Mouse (Mus musculus): ENCODE results near the gene Xdh.
A peak's percentile ranks its signal among the peaks of the same experiment; 100 is the strongest.

The Xdh gene

GRCm38 (mm10) chr17:73942268-73942962 is 7.6 kb downstream of the Xdh start:
- ATAC-seq (ENCODE audit: low TSS enrichment): no peak

- peak; percentile 44; the same call in 1 of the 2 replicates for ATAC-seq (ENCODE audit: low TSS enrichment)
Observed at GRCm38 (mm10) chr17:73941816-73942215, 8.2 kb downstream of the Xdh start.

GRCm38 (mm10) chr17:73937073-73937472 is 12.9 kb downstream of the Xdh start:
- peak; percentile 76 for ATAC-seq (ENCODE audit: low TSS enrichment)

GRCm38 (mm10) chr17:73935163-73935562 is 14.8 kb downstream of the Xdh start:
- no peak for ATAC-seq (ENCODE audit: low TSS enrichment)

- no peak for ATAC-seq (ENCODE audit: low TSS enrichment)
Observed at GRCm38 (mm10) chr17:73934281-73934680, 15.7 kb downstream of the Xdh start.

GRCm38 (mm10) chr17:73933616-73934015 is 16.4 kb downstream of the Xdh start:
- no peak for ATAC-seq (ENCODE audit: low TSS enrichment)

- no peak for ATAC-seq (ENCODE audit: low TSS enrichment)
Observed at GRCm38 (mm10) chr17:73932497-73933059, 17.4 kb downstream of the Xdh start.

- no peak for ATAC-seq (ENCODE audit: low TSS enrichment)
Observed at GRCm38 (mm10) chr17:73919520-73919919, 30.5 kb downstream of the Xdh start.

GRCm38 (mm10) chr17:73918944-73919381 is 31.0 kb downstream of the Xdh start:
- ATAC-seq (ENCODE audit: low TSS enrichment): no peak

GRCm38 (mm10) chr17:73918138-73918537 is 31.9 kb downstream of the Xdh start:
- ATAC-seq (ENCODE audit: low TSS enrichment): no peak

- no peak for ATAC-seq (ENCODE audit: low TSS enrichment)
Observed at GRCm38 (mm10) chr17:73917713-73918112, 32.3 kb downstream of the Xdh start.

GRCm38 (mm10) chr17:73914730-73915129 is 35.3 kb downstream of the Xdh start:
- peak; percentile 77; the same call in 1 of the 2 replicates for ATAC-seq (ENCODE audit: low TSS enrichment)

- ATAC-seq (ENCODE audit: low TSS enrichment): no peak
Observed at GRCm38 (mm10) chr17:73906076-73906475, 43.9 kb downstream of the Xdh start.

GRCm38 (mm10) chr17:73905043-73905750 is 44.8 kb downstream of the Xdh start:
- no peak for ATAC-seq (ENCODE audit: low TSS enrichment)

- ATAC-seq (ENCODE audit: low TSS enrichment): no peak
Observed at GRCm38 (mm10) chr17:73903121-73903520, 46.9 kb downstream of the Xdh start.

- no peak for ATAC-seq (ENCODE audit: low TSS enrichment)
Observed at GRCm38 (mm10) chr17:73902234-73902636, 47.8 kb downstream of the Xdh start.

- no peak for ATAC-seq (ENCODE audit: low TSS enrichment)
Observed at GRCm38 (mm10) chr17:73894399-73894798, 55.6 kb downstream of the Xdh start.

GRCm38 (mm10) chr17:73893822-73894221 is 56.2 kb downstream of the Xdh start:
- ATAC-seq (ENCODE audit: low TSS enrichment): 0 out of 2 replicates have a peak, but pooled peaks have one; percentile 41

- ATAC-seq (ENCODE audit: low TSS enrichment): peak; percentile 50; the same call in 1 of the 2 replicates
Observed at GRCm38 (mm10) chr17:73893207-73893606, 56.8 kb downstream of the Xdh start.

GRCm38 (mm10) chr17:73891590-73891989 is 58.4 kb downstream of the Xdh start:
- peak; percentile 85 for ATAC-seq (ENCODE audit: low TSS enrichment)

- no peak for ATAC-seq (ENCODE audit: low TSS enrichment)
Observed at GRCm38 (mm10) chr17:73886071-73886785, 63.8 kb downstream of the Xdh start.

GRCm38 (mm10) chr17:73883332-73883731 is 66.7 kb downstream of the Xdh start:
- no peak for ATAC-seq (ENCODE audit: low TSS enrichment)

Measured in frontal cortex, adult (tissue).